Mouse (Mus musculus): ENCODE measurements at regions not wholly inside any gene's neighbourhood (a gene's known extent, or its start where the extent isn't known, plus 50 kb on each side); places are given as distances from the start of the nearest gene placed in this dataset.

- DNase-seq (ENCODE audit: low read depth) = no peak
- TF ChIP-seq POLR2A (IDR thresholded peaks at IDR 0.05; ENCODE audit: borderline replicate concordance, extremely low read depth, insufficient read depth, insufficient read length, poor library complexity, severe bottlenecking) (no peak), CTCF (IDR thresholded peaks at IDR 0.05; ENCODE audit: borderline replicate concordance, extremely low read depth, insufficient read depth, insufficient read length) (no peak)
Observed at GRCm38 (mm10) chr2:108231054-108231453, 940.6 kb downstream of the Kcna4 start.

GRCm38 (mm10) chr2:108231924-108232323 is 941.5 kb downstream of the Kcna4 start:
- DNase-seq (ENCODE audit: low read depth) = peak; percentile 54
- TF ChIP-seq CTCF (IDR thresholded peaks at IDR 0.05; ENCODE audit: borderline replicate concordance, extremely low read depth, insufficient read depth, insufficient read length) (no peak), POLR2A (IDR thresholded peaks at IDR 0.05; ENCODE audit: borderline replicate concordance, extremely low read depth, insufficient read depth, insufficient read length, poor library complexity, severe bottlenecking) (no peak)

- TF ChIP-seq POLR2A (IDR thresholded peaks at IDR 0.05; ENCODE audit: borderline replicate concordance, extremely low read depth, insufficient read depth, insufficient read length, poor library complexity, severe bottlenecking) (no peak), CTCF (IDR thresholded peaks at IDR 0.05; ENCODE audit: borderline replicate concordance, extremely low read depth, insufficient read depth, insufficient read length) (no peak)
- no peak for DNase-seq (ENCODE audit: low read depth)
Observed at GRCm38 (mm10) chr2:108236286-108236988, 946.0 kb downstream of the Kcna4 start.

Data from brain, embryonic 14.5 days (tissue).